Mouse (Mus musculus): ENCODE data around the gene Kpna6.
A peak's percentile ranks its signal among the peaks of the same experiment; 100 is the strongest.

The Kpna6 gene

DNA sequence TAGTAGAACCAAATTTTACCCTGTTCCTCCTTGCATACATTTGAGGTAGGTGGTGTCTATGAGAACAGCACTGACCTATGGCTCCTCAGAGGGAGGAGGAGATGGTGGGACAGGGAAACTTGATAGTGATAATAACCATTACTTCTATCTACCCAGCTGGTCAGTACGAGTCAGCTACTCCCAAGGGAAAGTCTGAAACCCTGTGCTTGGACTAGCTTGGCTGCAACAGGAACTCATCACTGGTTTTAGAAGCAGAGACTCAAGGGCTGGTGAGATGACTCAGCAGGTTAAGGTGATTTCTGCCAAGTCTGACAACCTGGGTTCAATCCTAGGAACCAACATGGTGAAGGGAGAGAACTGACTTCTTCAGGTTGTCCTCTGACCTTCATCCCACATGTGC is 23.9 kb downstream of the Kpna6 start:
- no peak for DNase-seq (ENCODE audit: low spot score)

DNA sequence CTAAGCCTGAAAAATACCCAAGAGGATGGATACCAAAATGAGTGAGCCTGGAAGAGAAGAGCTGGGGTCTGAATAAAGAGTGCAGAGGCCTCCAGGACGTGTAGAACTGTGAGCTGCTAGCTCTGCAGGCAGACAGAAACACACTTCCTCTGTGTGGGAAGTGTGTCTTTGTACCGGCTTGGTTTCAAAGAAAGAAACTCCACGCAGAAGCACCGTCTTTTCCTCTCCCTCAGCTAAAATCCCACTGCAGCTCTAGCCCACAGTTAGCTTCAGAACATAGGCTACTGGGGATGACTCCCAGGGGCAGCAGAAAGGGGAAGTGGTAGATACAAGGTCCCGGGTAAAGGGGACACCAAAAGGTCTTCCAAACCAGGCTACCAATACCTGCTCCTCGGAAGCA is 27.4 kb downstream of the Kpna6 start:
- DNase-seq (ENCODE audit: low spot score), result no peak

DNA sequence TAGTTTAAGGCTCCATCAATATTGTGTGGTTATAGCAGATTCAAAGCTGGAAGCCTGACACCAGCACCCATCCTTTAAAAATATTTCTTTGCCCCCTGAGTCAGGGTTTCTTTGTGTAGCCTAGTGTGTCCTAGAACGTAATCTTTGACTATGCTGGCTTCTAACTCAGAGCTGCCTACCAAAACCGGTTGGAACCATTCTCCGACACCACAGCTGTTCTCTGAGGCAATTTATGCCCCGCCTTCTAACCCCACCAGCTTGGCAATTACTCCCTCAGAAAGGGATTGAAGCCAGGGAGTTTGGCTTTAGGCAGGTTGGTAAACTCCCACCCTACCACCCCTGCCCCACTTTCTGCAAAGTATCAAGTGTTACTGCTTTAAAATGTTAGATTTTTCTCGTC is 30.8 kb downstream of the Kpna6 start:
- no peak for DNase-seq (ENCODE audit: low spot score)

DNA sequence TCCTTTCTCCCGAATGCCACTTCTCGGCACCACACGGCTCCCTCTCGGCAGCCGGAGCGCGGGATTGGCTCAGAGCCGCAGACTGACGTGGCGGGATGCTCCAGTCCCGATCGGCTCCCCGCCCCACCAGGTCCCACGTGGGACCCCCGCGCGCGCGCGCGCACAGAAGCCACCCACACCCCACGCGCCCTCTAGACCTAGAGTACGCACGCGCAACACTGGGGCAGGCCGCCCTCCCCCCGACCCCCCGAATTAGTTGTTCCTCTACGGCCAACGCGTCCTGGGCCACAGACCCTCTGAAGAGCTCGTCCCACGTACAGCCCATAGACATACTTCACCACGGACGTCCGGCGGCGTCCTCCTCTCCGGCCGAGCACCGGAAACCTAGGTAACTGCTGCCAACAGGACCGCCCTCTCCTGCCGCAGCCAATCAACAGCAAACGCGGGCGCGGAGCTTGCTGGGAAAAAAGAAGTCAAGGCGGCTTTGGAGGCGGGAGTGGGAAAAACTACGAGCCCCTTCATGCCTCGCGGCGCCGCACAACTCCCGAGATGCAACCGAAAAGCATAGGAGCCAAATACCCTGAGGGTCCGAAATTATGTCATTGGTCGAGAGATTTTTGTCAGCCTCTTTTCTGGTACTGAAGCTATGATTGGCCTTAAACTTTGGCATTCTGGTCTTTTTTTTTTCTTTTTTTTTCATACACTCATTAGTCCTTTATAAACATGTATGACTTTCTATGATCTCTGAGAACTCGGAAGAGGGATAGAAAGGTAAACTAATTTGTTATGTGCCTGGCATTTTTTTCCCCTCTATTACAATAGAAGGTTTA is 31.7 kb downstream of the Kpna6 start, which contains the start of gene Txlna:
Txlna (minus strand) TSS at position 428 of the 830 bp plus-strand sequence.
- peak; percentile 94 for DNase-seq (ENCODE audit: low spot score)

DNA sequence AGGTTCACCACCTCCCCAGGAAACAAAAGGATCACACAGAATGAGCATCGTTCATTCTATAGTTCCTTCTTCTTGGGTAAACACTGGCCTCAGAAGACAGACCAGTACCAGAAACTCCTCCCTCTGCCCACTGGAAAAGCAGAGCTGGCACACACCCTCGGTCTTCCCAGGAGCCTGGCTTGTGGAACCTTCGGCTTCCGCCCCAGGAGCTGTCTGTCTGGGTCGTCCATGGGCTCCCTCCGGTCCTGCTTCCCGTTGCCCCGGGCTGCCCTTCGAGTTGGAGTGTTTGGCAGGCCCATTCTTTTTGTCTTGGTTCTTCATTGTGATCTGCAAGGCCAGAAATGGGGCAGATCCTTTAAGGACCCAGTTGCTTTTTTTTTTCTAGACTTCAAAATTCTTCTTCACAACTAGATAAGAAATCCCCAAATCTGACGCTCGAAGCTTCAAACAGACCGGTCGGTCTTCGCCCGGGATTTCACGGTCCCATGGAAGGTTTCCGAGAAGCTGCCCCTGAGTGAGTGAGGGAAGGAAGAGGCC is 32.4 kb downstream of the Kpna6 start:
- DNase-seq (ENCODE audit: low spot score), result peak; percentile 49

DNA sequence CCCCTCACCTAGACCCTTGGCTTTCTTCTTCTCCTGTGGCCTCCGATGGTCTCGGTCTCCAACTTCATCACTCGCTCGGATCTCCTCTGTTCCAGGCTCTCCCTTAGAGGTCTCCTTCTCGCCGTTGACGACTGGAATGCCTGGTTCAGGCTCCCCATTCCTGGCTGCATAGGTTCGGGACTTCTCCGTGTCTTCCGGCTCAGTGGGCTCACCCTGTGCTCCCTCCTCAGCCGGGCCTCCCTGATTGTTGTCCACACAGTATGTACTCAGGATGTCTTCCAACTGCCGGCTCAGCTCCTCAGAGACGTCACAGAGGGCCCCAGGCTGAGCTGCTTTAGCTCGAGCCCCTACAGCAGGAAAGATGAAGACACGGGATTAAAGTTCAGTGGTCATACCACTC is 33.3 kb downstream of the Kpna6 start:
- DNase-seq (ENCODE audit: low spot score), result no peak

DNA sequence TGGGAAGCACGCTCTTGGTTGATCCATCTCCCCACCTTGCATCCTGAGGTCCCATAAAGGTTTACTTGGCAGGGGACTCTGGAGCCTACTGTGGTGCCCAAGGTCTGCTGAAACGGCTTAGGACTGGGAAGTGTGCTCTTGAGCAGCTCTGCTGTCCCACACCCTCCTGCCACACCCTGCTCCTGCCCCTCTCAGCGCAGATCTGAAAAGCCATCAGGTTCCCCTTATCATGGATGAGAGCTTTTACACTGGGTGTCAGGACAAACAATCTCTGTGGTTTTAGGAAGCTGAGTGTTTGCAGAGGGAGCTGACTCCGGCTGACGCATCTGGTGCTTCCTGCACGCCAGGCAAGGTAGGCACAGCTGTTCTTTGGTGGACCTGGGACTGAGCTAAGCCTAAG is 38.7 kb downstream of the Kpna6 start:
- no peak for DNase-seq (ENCODE audit: low spot score)

DNA sequence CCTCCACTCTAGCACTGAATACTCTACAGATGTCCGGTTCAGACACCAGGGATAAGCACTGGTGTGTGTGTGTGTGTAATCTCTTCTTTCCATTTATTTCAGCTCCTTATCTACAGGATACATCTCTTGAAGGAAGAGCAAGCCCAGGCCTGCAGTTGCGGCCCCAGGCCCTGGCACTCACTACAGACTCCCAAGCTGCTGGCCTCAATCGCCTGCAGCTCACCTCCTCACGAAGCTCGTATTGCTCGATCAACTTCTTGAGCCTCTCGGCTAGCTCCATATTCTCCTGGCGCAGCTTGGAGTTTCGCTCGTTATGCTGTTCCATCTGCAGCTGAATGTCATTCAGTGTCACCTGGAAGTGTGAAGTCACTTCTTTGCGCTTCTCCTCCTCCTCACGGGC is 40.7 kb downstream of the Kpna6 start:
- no peak for DNase-seq (ENCODE audit: low spot score)

DNA sequence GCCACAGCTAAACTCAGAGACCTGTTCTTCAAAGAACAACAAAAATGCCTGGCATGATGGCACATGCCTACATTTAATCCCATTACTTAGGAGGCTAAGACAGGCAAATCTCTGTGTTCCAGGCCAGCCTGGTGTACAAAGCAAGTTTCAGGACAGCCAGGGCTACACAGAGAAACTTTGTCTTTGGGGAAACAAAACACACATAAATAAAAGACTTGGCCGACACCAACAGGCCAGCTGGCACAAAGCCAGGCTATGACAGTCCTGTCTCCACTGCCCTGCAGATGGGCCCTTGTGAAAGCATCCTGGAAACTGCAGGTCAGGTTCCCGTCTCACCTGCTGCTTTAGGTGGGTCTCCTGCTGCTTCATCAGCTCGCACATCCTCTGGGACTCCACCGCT is 41.6 kb downstream of the Kpna6 start:
- DNase-seq (ENCODE audit: low spot score), result no peak

DNA sequence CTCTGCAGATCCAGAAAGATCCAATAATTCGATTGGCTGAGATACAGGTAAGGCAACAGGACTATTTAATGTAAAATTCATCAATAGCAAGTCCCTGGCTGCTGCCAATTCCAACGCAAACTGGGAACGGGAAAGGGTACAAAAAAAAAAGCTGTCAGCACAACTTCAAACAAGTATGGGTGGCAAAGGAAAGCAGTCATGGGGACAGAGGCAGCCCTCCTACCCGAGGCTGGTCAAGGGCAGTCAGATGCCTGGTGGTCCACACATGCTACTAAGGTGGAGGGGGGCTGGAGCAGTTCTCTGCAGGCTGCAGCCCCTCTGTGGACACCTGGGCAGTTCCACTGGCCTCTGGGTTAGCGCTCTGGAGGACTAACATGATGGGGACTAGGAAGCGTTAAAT is 46.5 kb downstream of the Kpna6 start:
- DNase-seq (ENCODE audit: low spot score), result no peak

DNA sequence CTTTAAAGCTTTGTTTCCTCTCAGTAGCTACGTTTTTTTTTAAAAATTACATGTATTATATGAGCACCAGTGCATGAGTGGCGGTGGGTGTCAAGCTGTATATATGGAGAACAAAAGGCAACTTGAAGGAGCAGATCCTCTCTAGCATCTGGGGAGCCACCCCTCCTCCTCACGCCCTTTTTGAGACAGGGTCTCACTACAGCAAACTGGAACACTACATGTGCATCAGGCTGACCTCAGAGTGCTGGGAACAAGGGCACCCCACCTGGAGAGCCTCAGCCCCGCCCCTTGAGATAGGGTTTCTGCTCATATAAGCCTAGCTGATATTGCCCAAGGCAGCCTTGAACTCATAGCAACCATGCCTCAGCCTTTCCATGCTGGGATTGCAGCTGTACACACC is 47.1 kb downstream of the Kpna6 start:
- no peak for DNase-seq (ENCODE audit: low spot score)

DNA sequence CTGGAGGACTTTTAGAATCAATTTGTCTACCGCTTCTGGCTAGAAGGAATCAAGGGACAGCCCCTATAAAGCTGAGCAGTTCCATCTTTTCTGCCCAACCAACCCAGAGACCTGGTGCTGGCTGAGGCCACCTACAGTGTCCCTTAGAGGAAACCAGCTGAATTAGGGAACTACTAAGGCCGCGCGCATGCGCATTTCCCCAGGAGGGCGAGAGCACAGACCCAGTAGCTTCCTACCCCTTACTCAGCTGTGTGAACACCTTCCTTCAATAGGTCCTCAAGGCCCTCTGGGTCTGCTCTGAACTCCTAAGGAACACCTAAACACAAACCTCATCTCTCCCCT is 47.6 kb downstream of the Kpna6 start:
- DNase-seq (ENCODE audit: low spot score), result no peak

DNA sequence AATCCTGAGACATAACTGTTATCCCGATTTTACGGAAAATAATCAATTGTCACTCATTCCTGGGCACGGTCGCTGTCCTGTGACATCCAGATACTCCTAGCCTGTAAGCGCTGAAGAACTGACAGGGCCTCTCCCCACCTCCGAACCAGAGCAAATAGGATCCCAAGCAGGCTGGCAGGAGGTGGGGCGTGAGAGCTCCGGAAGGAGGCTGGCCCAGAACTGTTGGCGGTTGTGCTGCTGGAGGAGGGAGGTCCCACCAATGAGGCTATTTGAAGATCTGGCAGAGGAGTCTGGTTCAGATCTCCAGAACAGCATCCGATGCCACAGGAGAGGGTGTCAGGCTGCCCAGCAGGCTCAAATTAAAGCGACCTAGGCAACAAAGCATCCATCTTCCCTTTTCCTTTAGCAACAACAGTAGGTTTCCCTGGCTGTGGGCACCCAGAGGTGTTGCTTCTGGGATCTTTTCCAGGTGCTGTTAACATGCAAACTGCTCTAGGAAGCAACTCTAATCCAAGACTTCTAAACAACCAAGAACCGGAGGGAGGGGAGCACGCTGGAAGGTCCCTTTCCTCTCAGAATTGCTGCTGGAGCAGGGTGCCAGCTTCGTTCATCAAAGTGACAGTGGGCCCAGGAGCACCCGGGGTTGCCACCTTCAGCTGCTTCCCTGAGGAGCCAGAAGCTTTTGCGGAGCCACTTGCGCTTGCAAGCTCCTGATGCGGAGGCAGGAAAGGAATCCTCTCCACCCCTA is 48.1 kb downstream of the Kpna6 start:
- DNase-seq (ENCODE audit: low spot score), result peak; percentile 76

DNA sequence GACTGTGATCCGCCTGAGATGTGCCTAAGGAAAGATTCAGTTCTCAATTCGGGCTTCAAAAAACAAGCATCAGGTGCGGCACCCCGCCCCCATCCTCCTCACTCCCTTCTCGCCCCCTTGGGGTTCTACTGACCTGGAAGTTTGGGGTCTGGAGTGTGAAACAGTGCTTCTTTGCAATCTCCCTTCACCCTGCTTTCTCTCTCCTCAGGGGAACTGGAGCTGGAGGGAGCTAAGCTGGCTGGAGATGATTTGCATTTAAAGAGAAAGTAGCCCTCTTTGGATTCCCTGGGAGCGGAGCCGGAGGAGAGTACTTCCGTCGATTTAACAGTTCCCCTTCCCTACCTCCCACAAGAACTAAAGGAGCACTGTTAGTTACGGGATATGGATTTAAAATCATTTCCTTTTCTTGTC is 48.9 kb downstream of the Kpna6 start, which contains the start of gene Ccdc28b:
Ccdc28b (minus strand) TSS at position 267 of the 411 bp plus-strand sequence.
- no peak for DNase-seq (ENCODE audit: low spot score)

DNA sequence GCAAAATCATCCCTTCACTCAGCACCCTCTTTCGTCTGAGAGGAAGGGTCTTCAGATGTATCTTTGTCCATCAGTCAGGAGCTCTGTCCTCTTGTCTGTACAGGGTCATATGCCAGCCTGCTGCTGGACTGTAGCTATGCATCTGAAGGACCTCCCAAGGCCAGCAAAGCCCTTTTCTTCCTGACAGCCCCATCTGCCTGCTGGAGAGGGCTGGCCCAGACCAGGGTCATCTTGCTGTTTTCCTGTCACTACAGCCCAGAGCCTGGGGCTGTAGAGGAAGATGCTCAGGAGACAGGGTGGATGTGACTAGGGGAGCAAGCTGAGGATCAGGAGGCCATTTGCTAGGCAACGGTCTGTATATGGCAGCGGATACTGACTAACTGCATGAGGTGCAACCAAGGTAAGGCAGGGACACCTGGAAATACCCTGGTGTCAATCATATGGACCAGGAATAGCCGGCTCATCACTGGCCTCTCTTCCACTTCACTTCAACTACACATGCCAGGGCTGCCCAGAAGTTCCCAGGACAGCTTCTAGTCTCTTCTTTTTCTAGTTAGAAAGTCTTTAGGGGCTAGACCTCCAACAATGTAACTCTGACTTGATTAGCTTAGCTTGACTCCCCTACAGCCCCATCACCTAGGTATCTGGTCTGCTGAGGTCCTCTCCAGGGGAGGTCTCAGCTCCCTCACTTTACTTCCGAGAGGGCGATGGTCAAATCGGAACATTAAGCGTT is 49.6 kb downstream of the Kpna6 start:
- no peak for DNase-seq (ENCODE audit: low spot score)

DNA sequence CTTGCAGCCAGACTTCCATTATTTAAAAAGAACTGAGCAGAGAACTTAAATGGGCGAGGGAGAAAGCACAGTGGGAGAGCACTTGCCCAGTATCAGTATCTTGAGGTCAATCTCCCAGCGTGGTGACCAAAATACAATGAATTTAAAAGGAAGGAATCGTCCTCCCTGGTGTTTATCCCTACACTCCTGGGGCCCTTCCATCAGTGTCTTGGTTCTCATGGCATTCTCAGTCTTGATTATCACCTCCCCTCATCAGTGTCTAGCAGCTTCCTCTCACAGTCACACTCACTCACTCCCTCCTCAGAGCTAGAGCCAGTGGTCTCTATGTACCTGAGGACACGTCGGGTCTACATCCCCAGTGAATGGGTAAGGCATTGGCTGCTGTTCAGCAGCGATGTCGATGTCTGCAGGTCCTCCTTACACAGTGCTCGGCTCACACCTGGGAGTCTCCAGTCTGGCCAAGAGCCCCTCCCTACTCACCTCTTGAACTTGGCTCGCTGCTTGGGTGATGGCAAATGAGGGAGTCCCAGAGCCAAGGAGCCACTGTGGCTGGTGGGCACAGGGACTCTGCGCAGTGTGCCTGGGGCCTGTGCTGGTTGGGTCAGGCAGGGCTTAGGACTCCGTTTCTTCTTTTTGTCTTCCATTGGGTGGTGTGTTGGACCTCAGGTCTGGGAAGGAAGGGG is 50.3 kb downstream of the Kpna6 start:
- DNase-seq (ENCODE audit: low spot score), result no peak

DNA sequence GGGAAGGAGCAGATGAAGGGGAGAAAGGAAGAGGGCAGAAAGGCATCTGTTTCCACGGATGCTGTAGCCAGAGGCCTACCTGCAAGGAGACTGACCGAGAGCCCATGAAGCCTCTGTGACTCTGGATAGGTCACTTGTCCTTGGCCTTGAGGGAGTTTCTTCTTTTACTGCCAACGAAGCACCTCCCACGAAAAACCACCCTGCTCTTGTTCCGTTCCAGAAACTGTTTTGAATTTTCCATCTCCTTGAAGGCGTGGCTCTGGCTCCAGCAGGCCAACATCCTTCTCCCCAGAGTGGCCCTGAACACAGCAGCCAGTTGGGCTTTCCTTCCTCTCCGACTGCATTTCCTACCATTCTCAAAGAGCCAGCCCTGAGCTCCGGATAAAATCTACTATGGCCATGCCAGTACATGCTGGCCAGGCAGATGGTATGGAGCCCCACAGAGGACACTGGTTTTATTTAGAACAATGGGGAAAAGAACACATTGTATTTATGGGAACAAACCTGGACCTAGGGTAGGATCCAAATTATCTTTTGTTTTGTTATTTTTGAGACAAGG is 51.2 kb downstream of the Kpna6 start:
- DNase-seq (ENCODE audit: low spot score), result no peak

DNA sequence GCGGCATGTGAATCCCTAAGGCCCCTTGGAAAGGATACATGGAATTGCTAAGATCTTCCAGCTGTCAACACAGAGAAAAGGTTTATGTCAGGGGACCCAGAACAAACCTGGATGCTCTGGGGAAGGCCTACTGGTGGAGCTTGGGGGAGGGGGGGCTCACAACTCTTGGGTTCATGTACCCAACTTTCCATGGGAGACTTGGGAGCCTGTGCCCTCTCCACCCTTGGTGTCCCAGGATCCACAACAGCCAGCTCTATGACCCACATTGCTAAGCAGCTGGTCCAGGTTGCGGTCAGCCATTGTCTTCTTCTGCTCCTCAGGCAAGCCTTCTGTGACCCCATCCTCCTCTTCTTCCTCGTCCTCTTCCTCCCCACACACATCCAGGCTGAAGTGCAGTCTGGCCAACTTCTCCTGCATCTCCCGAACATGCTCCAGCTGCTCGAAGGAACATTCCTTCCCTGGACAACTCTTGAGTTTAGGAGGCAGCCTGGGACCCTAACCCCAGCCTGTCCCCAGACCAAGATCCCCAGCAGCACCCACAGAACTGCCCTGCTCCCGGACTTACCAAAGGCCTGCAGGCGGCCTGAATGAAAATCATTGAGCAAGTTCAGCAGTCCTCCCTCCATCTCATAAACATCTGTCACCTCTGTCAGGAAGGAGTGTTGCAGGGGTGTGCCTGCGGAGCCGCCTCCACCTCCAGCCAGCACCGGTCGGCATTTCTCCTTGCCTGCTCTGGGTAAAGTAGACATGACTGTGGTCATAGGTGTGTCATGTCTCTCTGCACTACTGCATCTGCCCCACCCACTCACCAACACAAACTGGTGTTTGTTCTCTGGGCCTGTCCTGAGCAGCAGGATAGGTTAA is 51.9 kb downstream of the Kpna6 start:
- no peak for DNase-seq (ENCODE audit: low spot score)

DNA sequence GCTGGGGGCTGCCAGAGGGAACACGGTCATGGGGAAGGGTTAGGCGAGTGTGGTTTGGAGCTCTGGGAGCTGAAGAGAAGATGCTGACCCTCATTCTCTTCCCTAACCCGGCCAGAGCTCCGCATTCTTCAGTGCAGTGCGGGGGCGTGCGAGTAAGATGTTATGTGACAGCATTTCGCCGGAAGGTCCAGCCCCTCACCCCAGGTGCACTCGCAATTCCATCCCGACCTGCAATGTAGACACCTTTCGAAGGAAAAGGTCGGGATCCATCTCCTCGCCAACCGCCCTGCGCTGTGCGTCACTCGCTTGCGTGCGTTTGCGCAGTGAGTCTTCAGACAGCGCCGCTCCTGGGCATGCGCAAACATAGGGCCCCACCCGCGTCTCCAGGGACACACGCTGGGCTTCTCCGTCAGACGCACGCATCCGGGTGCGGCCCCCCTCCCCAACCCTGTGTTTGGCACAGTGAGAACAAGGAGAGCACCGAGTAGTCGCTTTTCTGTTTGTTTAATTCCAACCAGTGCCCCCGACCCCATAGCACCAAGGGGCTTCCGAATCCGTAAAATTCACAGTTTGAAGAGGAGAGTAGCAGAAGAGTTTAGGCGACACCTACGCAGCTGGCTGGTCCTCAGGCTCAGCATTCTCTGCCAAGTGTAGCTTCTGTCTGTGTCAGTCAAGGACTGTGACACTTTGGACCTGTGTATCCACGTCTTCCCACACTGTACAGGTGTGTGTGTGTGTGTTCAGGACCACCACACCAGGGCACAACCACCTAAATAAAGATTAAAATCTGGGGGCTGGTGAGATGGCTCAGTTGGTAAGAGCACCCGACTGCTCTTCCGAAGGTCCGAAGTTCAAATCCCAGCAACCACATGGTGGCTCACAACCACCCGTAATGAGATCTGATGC is 53.5 kb downstream of the Kpna6 start, which contains the start of gene Iqcc:
Iqcc (minus strand) TSS at position 314 of the 906 bp plus-strand sequence.
- DNase-seq (ENCODE audit: low spot score), result peak; percentile 95

Measured in ovary, postnatal 36 days (tissue).